Mouse (Mus musculus) forebrain, embryonic 15.5 days (tissue): ENCODE data around the gene Casp2. TPM values are rescaled to one million over a fixed set of nuclear protein-coding genes. Genes with fewer than 3 reads are reported as not detected.
A peak's percentile ranks its signal among the peaks of the same experiment; 100 is the strongest.

Experiments used
- ATAC-seq: fragments of 200-750 bp; cut with Nextera tagmentation; replicated peaks from 2 replicates; pipeline ENCODE4 v1.8.0; 2017; ENCODE audit warnings: mild to moderate bottlenecking, moderate TSS enrichment, moderate library complexity
- H3K27ac ChIP-seq: fragments of 300-500 bp; sonication (generic); replicated peaks from 2 replicates; pipeline ENCODE4 v1.5.1; 2015; ENCODE audit warnings: mild to moderate bottlenecking, inconsistent platforms
- H3K27me3 ChIP-seq: fragments of 300-500 bp; sonication (generic); 2 replicates; pipeline ENCODE4 v1.6.1; 2015; ENCODE audit warnings: inconsistent platforms
- H3K36me3 ChIP-seq: fragments of 300-500 bp; sonication (generic); 2 replicates; pipeline ENCODE4 v1.6.1; 2015; ENCODE audit warnings: mild to moderate bottlenecking, inconsistent platforms
- H3K4me1 ChIP-seq: fragments of 300-500 bp; sonication (generic); 2 replicates; pipeline ENCODE4 v1.6.1; 2015; ENCODE audit warnings: inconsistent platforms
- H3K4me2 ChIP-seq: fragments of 300-500 bp; sonication (generic); replicated peaks from 2 replicates; pipeline ENCODE4 v1.6.1; 2015; ENCODE audit warnings: mild to moderate bottlenecking, inconsistent platforms
- H3K4me3 ChIP-seq: fragments of 300-500 bp; sonication (generic); 2 replicates; pipeline ENCODE4 v1.5.1; 2015; ENCODE audit warnings: mild to moderate bottlenecking, inconsistent platforms
- H3K9ac ChIP-seq: fragments of 300-500 bp; sonication (generic); replicated peaks from 2 replicates; pipeline ENCODE4 v1.6.1; 2015; ENCODE audit warnings: mild to moderate bottlenecking, inconsistent platforms
- H3K9me3 ChIP-seq: fragments of 300-500 bp; sonication (generic); 2 replicates; pipeline ENCODE4 v1.6.1; 2016; ENCODE audit warnings: inconsistent platforms
- WGBS: fragments of 180-500 bp; shearing (Covaris S2); methylation state at CpG from one replicate; pipeline ENCODE4 v1.1.7; 2015; ENCODE audit warnings: mixed read lengths; 5-methylcytosine and 5-hydroxymethylcytosine counted together
- polyA plus RNA-seq: library from polyadenylated mRNA; unstranded; fragments of >200 nt; fragmentation: Nextera tagmentation; extraction: Ambion mirVana; gene quantifications from 2 replicates; pipeline ENCODE4 v1.2.1, GENCODE M21; 2015

The Casp2 gene
- polyA plus RNA-seq, 1 experiment from 2014 or later = 61.4 TPM

GRCm38 (mm10) chr6:42247981-42248380 is 16.8 kb upstream of the Casp2 start:
- 60% methylated on average over 1 of the region's 1 CpGs for WGBS
- ATAC-seq = peak; percentile 47; the same call in 1 of the 2 replicates
- H3K9ac ChIP-seq = no peak overlapping the region
- no peaks in the 10 kb centered on the region for H3K36me3 ChIP-seq
- H3K4me1 ChIP-seq = peaks cover 9% of the 10 kb centered on the region
- H3K9me3 ChIP-seq = no peaks in the 10 kb centered on the region
- no peaks in the 10 kb centered on the region for H3K27me3 ChIP-seq
- no peak overlapping the region for H3K27ac ChIP-seq
- no peak overlapping the region for H3K4me3 ChIP-seq
- H3K4me2 ChIP-seq = peak overlapping the region; percentile 9; the same call in 1 of the 2 replicates

- Histone ChIP-seq H3K27ac (no peak overlapping the region), H3K4me1 (peaks cover 4% of the 10 kb centered on the region), H3K27me3 (no peaks in the 10 kb centered on the region), H3K4me2 (no peak overlapping the region), H3K36me3 (no peaks in the 10 kb centered on the region), H3K9ac (no peak overlapping the region), H3K9me3 (no peaks in the 10 kb centered on the region), H3K4me3 (no peak overlapping the region)
- 83% methylated on average over 4 of the region's 4 CpGs for WGBS
- ATAC-seq = no peak
Measured at GRCm38 (mm10) chr6:42251791-42252190, 13.0 kb upstream of the Casp2 start.

- no peaks in the 10 kb centered on the region for H3K9me3 ChIP-seq
- H3K27me3 ChIP-seq = no peaks in the 10 kb centered on the region
- H3K4me3 ChIP-seq = no peak overlapping the region
- H3K36me3 ChIP-seq = no peaks in the 10 kb centered on the region
- ATAC-seq = peak; percentile 71
- WGBS = 71% methylated on average over 2 of the region's 2 CpGs
- no peak overlapping the region for H3K27ac ChIP-seq
- H3K9ac ChIP-seq = no peak overlapping the region
- H3K4me2 ChIP-seq = no peak overlapping the region
- peaks cover 4% of the 10 kb centered on the region for H3K4me1 ChIP-seq
Measured at GRCm38 (mm10) chr6:42253103-42253502, 11.7 kb upstream of the Casp2 start.

GRCm38 (mm10) chr6:42257303-42257863 is 7.4 kb upstream of the Casp2 start:
- H3K4me2 ChIP-seq = no peak overlapping the region
- WGBS = 18% methylated on average over 11 of the region's 11 CpGs

GRCm38 (mm10) chr6:42260430-42260829 is 4.4 kb upstream of the Casp2 start:
- WGBS = 72% methylated on average over 6 of the region's 6 CpGs
- H3K4me3 ChIP-seq = no peak overlapping the region
- H3K9me3 ChIP-seq = no peaks in the 10 kb centered on the region
- H3K27ac ChIP-seq = no peak overlapping the region
- no peak for ATAC-seq
- H3K4me2 ChIP-seq = no peak overlapping the region
- H3K4me1 ChIP-seq = no peaks in the 10 kb centered on the region
- H3K36me3 ChIP-seq = no peaks in the 10 kb centered on the region
- H3K27me3 ChIP-seq = no peaks in the 10 kb centered on the region
- H3K9ac ChIP-seq = no peak overlapping the region

More at GRCm38 (mm10) chr6:42257303-42257863, 7.4 kb upstream of the Casp2 start:
- no peaks in the 10 kb centered on the region for H3K36me3 ChIP-seq
- no peak overlapping the region for H3K4me3 ChIP-seq
- ATAC-seq = peak; percentile 67
- H3K9me3 ChIP-seq = no peaks in the 10 kb centered on the region
- H3K27me3 ChIP-seq = no peaks in the 10 kb centered on the region
- H3K4me1 ChIP-seq = peaks cover 4% of the 10 kb centered on the region
- no peak overlapping the region for H3K27ac ChIP-seq
- no peak overlapping the region for H3K9ac ChIP-seq

GRCm38 (mm10) chr6:42261524-42262170 is 3.1 kb upstream of the Casp2 start, which contains the start of gene Tmem139:
Gene Tmem139, plus strand, starts transcription at chr6:42261970.
- Histone ChIP-seq H3K36me3 (no peaks in the 10 kb centered on the region), H3K9me3 (no peaks in the 10 kb centered on the region), H3K27me3 (no peaks in the 10 kb centered on the region), H3K4me1 (peaks cover 8% of the 10 kb centered on the region), H3K9ac (no peak within 1 kb of the TSS), H3K4me2 (no peak within 1 kb of the TSS), H3K27ac (no peak within 1 kb of the TSS), H3K4me3 (no peak within 1 kb of the TSS)
- 17% methylated on average over 20 of the region's 20 CpGs for WGBS
- ATAC-seq = no peak

DNA sequence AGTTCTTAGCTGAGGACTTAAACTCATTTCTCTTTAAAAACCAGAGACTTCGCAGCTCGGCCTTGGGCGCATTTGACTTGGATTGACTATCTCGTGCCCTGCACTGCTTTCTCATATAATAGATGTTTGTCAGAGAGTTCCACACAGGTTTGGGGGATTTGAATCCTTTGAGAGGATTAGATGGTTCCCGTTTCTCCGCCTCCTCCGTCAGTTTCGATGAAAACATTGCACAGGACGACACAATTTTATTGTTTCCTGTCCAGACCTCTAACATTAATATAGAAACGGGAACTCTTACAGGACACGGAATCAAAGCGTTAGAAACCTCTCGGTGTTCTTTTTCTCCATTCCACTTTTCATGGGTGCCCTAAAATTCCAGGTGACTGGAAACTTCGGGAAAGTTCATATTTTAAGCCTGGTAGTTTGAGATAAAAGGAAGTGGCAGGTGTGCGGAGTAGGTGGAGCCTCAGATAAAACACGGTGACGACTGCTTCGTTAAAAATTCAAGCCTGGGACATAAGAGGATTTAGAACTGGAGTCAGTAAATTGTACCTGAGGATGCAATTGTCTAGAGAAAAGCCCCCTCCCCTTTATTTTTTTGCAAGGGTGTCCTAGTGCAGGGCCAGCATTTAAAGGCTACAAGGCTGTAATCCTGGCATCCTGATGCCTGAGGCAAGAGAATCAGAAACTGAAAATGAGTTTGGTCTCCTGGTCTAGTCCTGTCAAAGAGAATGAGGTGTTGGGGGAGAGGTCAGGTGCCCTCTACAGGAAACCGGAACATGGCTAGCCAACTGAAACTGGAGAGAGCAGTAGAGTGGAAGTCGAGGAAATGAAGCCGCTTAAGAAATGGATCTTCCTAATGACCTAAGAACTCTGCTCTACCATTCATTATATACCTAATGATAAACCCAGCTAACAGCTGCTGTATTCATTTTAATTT is 876 bp downstream of the Casp2 start:
- peak overlapping the region; percentile 68 for H3K4me3 ChIP-seq
- H3K9me3 ChIP-seq = no peaks in the 10 kb centered on the region
- H3K27ac ChIP-seq = peak overlapping the region; percentile 87
- H3K36me3 ChIP-seq = peaks cover 34% of the 10 kb centered on the region
- H3K4me2 ChIP-seq = peak overlapping the region; percentile 87
- H3K9ac ChIP-seq = peak overlapping the region; percentile 83
- no peaks in the 10 kb centered on the region for H3K27me3 ChIP-seq
- whole genome bisulfite sequencing = under 1% methylated on average over 21 of the region's 21 CpGs
- ATAC-seq = no peak
- H3K4me1 ChIP-seq = peaks cover 20% of the 10 kb centered on the region

DNA sequence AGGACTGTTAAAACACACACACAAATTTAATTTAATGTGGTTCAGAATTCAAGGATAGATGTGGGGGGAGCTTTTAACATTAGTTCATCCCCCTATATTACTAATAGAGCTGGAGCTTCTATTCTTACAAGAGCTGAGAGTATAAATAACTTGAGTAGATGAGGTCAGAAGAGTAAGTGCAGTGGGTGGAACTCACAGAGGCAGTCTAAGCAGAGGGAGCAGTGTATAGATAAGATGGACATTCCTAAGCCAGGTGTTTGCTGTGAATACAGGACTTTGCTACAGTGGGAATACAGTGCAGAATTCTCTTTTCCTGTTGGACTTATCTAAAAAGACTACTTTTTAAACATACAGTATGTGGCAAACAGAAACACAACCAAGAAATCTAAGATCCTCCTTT is 6.0 kb downstream of the Casp2 start:
- peaks cover 20% of the 10 kb centered on the region for H3K4me1 ChIP-seq
- ATAC-seq = no peak
- H3K4me3 ChIP-seq = no peak overlapping the region
- H3K4me2 ChIP-seq = no peak overlapping the region
- no peaks in the 10 kb centered on the region for H3K9me3 ChIP-seq
- H3K9ac ChIP-seq = no peak overlapping the region
- H3K36me3 ChIP-seq = peaks cover 79% of the 10 kb centered on the region
- H3K27me3 ChIP-seq = no peaks in the 10 kb centered on the region
- no peak overlapping the region for H3K27ac ChIP-seq

- Histone ChIP-seq H3K4me2 (no peak overlapping the region), H3K9me3 (no peaks in the 10 kb centered on the region), H3K27me3 (no peaks in the 10 kb centered on the region), H3K27ac (no peak overlapping the region), H3K4me1 (no peaks in the 10 kb centered on the region), H3K9ac (no peak overlapping the region), H3K36me3 (peaks cover 87% of the 10 kb centered on the region), H3K4me3 (no peak overlapping the region)
- ATAC-seq = no peak
- WGBS = 28% methylated on average over 2 of the region's 2 CpGs
Measured at GRCm38 (mm10) chr6:42276151-42276550, 11.4 kb downstream of the Casp2 start.

GRCm38 (mm10) chr6:42282865-42283528 is 18.2 kb downstream of the Casp2 start:
- Histone ChIP-seq H3K4me3 (no peak overlapping the region), H3K27me3 (no peaks in the 10 kb centered on the region), H3K4me1 (no peaks in the 10 kb centered on the region), H3K9me3 (no peaks in the 10 kb centered on the region), H3K9ac (no peak overlapping the region), H3K36me3 (peaks cover 74% of the 10 kb centered on the region), H3K4me2 (no peak overlapping the region), H3K27ac (no peak overlapping the region)
- 85% methylated on average over 5 of the region's 5 CpGs for WGBS
- ATAC-seq = 0 out of 2 replicates have a peak, but pooled peaks have one; percentile 21

- no peak within 1 kb of the TSS for H3K4me2 ChIP-seq
- H3K27me3 ChIP-seq = no peaks in the 10 kb centered on the region
- no peak within 1 kb of the TSS for H3K9ac ChIP-seq
- 80% methylated on average over 4 of the region's 5 CpGs for WGBS
- H3K36me3 ChIP-seq = peaks cover 58% of the 10 kb centered on the region
- no peak within 1 kb of the TSS for H3K4me3 ChIP-seq
- H3K9me3 ChIP-seq = no peaks in the 10 kb centered on the region
- H3K27ac ChIP-seq = no peak within 1 kb of the TSS
- ATAC-seq = peak; percentile 30; the same call in 1 of the 2 replicates
- H3K4me1 ChIP-seq = no peaks in the 10 kb centered on the region
Measured at GRCm38 (mm10) chr6:42286448-42286847, 21.7 kb downstream of the Casp2 start, which contains the start of gene Clcn1. Gene Clcn1, plus strand, starts transcription at chr6:42286685.
